Mouse (Mus musculus): ENCODE data around the gene Fbxl8. TPM values are rescaled to one million over a fixed set of nuclear protein-coding genes. Genes with fewer than 3 reads are reported as not detected.

Fbxl8 gene
- polyA plus RNA-seq (2017; shearing (Covaris generic)) = 12.7 TPM

GRCm38 (mm10) chr8:105264024-105264982, at the start of gene Fbxl8, which contains the start of gene Tradd:
Fbxl8 (plus strand) TSS chr8:105264648.
Tradd (minus strand) TSS chr8:105264609.

GRCm38 (mm10) chr8:105224413-105225271, 39.8 kb upstream of the Fbxl8 start, which contains the start of gene D230025D16Rik:
D230025D16Rik (plus strand) TSS chr8:105225145.

GRCm38 (mm10) chr8:105254966-105255350, 9.5 kb upstream of the Fbxl8 start, which contains the start of gene B3gnt9:
B3gnt9 (minus strand) TSS chr8:105255153.

GRCm38 (mm10) chr8:105269461-105269947, 5.1 kb downstream of the Fbxl8 start, which contains the start of gene Hsf4:
Hsf4 (plus strand) TSS chr8:105269801.

GRCm38 (mm10) chr8:105275840-105276239, 11.4 kb downstream of the Fbxl8 start, which contains the start of gene Nol3:
Nol3 (plus strand) TSS chr8:105276140.

GRCm38 (mm10) chr8:105289805-105290460, 25.5 kb downstream of the Fbxl8 start, which contains the start of gene 4931428F04Rik:
4931428F04Rik (minus strand) TSS chr8:105289864.

GRCm38 (mm10) chr8:105295895-105296573, 31.6 kb downstream of the Fbxl8 start, which contains the start of gene Exoc3l:
Exoc3l (minus strand) TSS chr8:105296101.

GRCm38 (mm10) chr8:105297511-105298192, 33.2 kb downstream of the Fbxl8 start, which contains the start of gene E2f4:
E2f4 (plus strand) TSS chr8:105297663.

GRCm38 (mm10) chr8:105305211-105306145, 41.0 kb downstream of the Fbxl8 start, which contains the start of gene Elmo3:
Elmo3 (plus strand) TSS chr8:105305601.

Other genes starting within 250 kb of the Fbxl8 start
- gene Ces3a, start 216.0 kb upstream of the Fbxl8 start, polyA plus RNA-seq (2017; shearing (Covaris generic)) = not detected
- gene Ces3b, start 180.9 kb upstream of the Fbxl8 start, polyA plus RNA-seq (2017; shearing (Covaris generic)) = not detected
- 0.30 TPM for gene Ces4a, start 132.8 kb upstream of the Fbxl8 start, polyA plus RNA-seq (2017; shearing (Covaris generic))
- 87.2 TPM for gene Cbfb, start 94.0 kb upstream of the Fbxl8 start, polyA plus RNA-seq (2017; shearing (Covaris generic))
- 19.5 TPM for gene D230025D16Rik, start 39.5 kb upstream of the Fbxl8 start, polyA plus RNA-seq (2017; shearing (Covaris generic))
- gene B3gnt9, start 9.5 kb upstream of the Fbxl8 start, polyA plus RNA-seq (2017; shearing (Covaris generic)) = 0.48 TPM
- 41.6 TPM for gene Tradd, start within 50 bp of the Fbxl8 start, polyA plus RNA-seq (2017; shearing (Covaris generic))
- 0.60 TPM for gene Hsf4, start 5.2 kb downstream of the Fbxl8 start, polyA plus RNA-seq (2017; shearing (Covaris generic))
- not detected for gene Nol3, start 11.5 kb downstream of the Fbxl8 start, polyA plus RNA-seq (2017; shearing (Covaris generic))
- 2.6 TPM for gene 4931428F04Rik, start 25.2 kb downstream of the Fbxl8 start, polyA plus RNA-seq (2017; shearing (Covaris generic))
- gene Exoc3l, start 31.5 kb downstream of the Fbxl8 start, polyA plus RNA-seq (2017; shearing (Covaris generic)) = 3.5 TPM
- gene E2f4, start 33.0 kb downstream of the Fbxl8 start, polyA plus RNA-seq (2017; shearing (Covaris generic)) = 138 TPM
- gene Elmo3, start 41.0 kb downstream of the Fbxl8 start, polyA plus RNA-seq (2017; shearing (Covaris generic)) = 5.7 TPM
- gene Lrrc29, start 61.6 kb downstream of the Fbxl8 start, polyA plus RNA-seq (2017; shearing (Covaris generic)) = 0.20 TPM
- 51.8 TPM for gene Tmem208, start 61.7 kb downstream of the Fbxl8 start, polyA plus RNA-seq (2017; shearing (Covaris generic))
- 0.50 TPM for gene Fhod1, start 83.3 kb downstream of the Fbxl8 start, polyA plus RNA-seq (2017; shearing (Covaris generic))
- 0.10 TPM for gene Slc9a5, start 84.2 kb downstream of the Fbxl8 start, polyA plus RNA-seq (2017; shearing (Covaris generic))
- gene Plekhg4, start 108.6 kb downstream of the Fbxl8 start, polyA plus RNA-seq (2017; shearing (Covaris generic)) = 0.89 TPM
- gene Kctd19, start 148.9 kb downstream of the Fbxl8 start, polyA plus RNA-seq (2017; shearing (Covaris generic)) = 0.29 TPM
- gene Lrrc36, start 148.9 kb downstream of the Fbxl8 start, polyA plus RNA-seq (2017; shearing (Covaris generic)) = not detected
- 0.99 TPM for gene Tppp3, start 206.9 kb downstream of the Fbxl8 start, polyA plus RNA-seq (2017; shearing (Covaris generic))
- gene Zdhhc1, start 232.3 kb downstream of the Fbxl8 start, polyA plus RNA-seq (2017; shearing (Covaris generic)) = 5.9 TPM